Mouse (Mus musculus): Measurements from ENCODE around the gene Rps12.

DNA sequence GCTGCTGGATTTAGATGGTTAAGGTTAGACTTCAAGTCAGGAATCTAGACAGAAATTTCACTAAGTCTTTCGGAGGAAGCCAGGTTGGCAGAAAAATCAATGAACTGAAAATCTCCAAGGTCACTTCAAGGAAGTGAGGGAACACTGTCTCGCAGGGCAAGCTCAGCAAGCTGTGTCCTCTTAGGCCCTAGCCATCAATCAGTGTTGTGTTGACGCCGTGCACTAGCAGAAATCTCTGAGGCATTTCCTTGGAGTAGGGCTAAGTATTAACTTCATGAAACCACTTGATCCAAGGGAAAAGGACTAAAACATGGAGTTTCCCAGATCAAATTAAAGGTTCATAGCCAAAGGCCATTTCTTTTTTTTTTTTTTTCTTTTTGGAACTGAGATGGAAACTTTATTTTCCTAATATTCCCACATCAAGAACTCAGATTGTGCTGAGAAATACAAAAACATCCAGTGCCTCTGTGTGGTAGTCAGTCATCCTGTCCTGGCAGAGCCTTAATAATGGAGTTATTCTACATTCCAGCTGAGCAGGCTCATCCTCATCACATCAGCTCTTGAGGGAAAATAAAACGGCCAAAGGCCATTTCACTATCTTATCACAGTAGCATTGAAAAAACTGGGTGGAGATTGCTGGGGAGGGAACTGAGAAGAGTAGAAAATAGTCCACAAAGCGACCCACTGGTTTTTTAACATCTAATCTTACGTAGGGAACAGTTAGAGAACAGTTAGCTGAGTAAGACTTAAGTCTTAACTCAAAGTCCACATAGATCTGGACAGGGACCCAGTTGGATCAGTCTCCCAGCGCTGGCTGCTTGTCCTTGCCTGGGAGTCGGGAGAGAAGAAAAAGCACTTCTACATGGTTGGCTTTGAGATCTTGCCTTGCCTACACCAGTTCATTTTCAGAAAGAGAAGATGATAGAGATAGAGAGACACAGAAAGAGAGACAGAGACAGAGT is 49.2 kb upstream of the Rps12 start:
- TF ChIP-seq E2F4 (IDR thresholded peaks at IDR 0.05; ENCODE audit: borderline replicate concordance, low read depth, low read length) (no peak), CHD1 (IDR thresholded peaks at IDR 0.05; ENCODE audit: low read depth, low read length) (no peak), CTCF (IDR thresholded peaks at IDR 0.05 in 2 of 3, conservative IDR thresholded peaks at IDR 0.05 in 1 of 3; ENCODE audit: control insufficient read depth in 1 of 3, insufficient read depth in 1 of 3, low read depth in 2 of 3, low read length in 3 of 3, poor library complexity in 1 of 3, severe bottlenecking in 1 of 3) (no peak), NRF1 (IDR thresholded peaks at IDR 0.05; ENCODE audit: insufficient read depth, low read depth, low read length, poor library complexity, severe bottlenecking) (no peak), CHD2 (IDR thresholded peaks at IDR 0.05; ENCODE audit: low read length) (no peak), KAT2A (conservative IDR thresholded peaks at IDR 0.05; ENCODE audit: low read depth, low read length) (no peak), POLR2A (IDR thresholded peaks at IDR 0.05; ENCODE audit: control insufficient read depth in 1 of 2, insufficient read depth in 1 of 2, low read depth in 1 of 2, low read length in 2 of 2, poor library complexity in 1 of 2) (no peak), ZKSCAN1 (IDR thresholded peaks at IDR 0.05; ENCODE audit: low read depth, low read length) (no peak), HCFC1 (IDR thresholded peaks at IDR 0.05; ENCODE audit: low read depth, low read length) (no peak), ZMIZ1 (IDR thresholded peaks at IDR 0.05; ENCODE audit: low read depth, low read length) (no peak), MAFK (IDR thresholded peaks at IDR 0.05; ENCODE audit: borderline replicate concordance, low read depth, low read length) (no peak), EP300 (IDR thresholded peaks at IDR 0.05; ENCODE audit: low read depth in 1 of 2, low read length in 2 of 2) (no peak), ZNF384 (IDR thresholded peaks at IDR 0.05; ENCODE audit: low read depth, low read length) (no peak), TCF12 (IDR thresholded peaks at IDR 0.05; ENCODE audit: low read depth, low read length) (no peak)
